Mouse (Mus musculus) heart, postnatal 4 days (tissue): ENCODE measurements around the gene Dtx2. TPM values are rescaled to one million over a fixed set of nuclear protein-coding genes. Genes with fewer than 3 reads are reported as not detected.
A peak's percentile ranks its signal among the peaks of the same experiment; 100 is the strongest.

Experiments used
- DNase-seq: peaks from one replicate; pipeline ENCODE4 v3.0.0; 2021
- total RNA-seq, 2 experiments: library from RNA; stranded (reverse); gene quantifications; 2 replicates each; pipeline ENCODE4 v1.2.3; 2021

Dtx2 gene
- total RNA-seq, 2 experiments from 2014 or later, result 9.7 to 10.7 TPM

DNA sequence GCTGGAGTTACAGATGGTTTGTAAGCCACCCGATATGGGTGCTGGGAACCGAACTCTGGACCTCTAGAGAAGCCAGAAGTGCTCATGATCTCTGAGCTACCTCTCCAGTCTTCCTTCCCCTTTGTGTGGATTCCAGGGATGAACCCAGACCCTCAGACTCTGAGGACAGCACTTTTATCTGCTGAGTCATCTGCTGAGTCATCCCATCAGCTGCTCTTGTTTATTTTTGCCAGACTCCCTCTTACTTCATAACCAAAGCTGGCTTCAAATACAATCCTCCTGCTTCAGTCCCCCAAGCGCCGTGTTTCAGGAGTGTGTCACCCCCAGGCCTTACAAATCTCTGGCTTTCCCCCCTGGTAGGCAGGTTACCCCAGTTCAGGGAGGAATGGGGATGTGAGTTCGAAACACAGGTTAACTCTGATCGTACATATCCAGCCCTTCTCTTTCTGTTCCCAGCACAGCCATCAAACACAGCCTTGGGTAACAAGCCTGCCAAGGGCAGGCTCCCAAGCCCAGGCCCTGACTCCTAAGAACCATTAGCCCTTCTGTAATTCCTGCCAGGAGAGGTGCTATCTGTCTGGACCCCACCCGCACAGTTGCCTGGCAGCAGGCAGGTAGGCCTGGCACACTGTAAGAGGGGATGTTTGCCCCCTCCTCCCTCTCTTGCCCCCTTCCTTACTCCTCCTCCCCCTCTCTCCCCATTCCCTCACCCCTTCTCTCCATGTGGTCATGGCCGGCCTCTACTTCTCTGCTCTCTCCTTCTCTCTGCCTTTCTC lies 18.5 kb upstream of the Dtx2 start:
- no peak for DNase-seq

DNA sequence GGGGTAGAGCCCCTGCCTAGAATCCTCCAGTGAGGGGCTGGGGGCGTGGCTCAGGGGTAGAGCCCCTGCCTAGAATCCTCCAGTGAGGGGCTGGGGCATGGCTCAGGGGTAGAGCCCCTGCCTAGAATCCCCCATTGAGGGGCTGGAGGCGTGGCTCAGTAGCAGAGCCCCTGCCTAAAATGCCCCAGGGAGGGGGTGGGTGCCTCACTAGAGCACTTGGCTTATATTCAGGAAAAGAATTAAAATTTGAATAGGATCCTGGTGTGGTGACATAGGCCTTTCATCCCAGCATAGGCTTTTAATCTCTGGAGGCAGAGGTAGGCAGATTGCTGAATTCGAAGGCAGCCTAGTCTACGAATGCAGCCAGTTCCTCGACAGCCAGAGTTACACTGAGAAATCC lies 15.2 kb upstream of the Dtx2 start:
- no peak for DNase-seq

DNA sequence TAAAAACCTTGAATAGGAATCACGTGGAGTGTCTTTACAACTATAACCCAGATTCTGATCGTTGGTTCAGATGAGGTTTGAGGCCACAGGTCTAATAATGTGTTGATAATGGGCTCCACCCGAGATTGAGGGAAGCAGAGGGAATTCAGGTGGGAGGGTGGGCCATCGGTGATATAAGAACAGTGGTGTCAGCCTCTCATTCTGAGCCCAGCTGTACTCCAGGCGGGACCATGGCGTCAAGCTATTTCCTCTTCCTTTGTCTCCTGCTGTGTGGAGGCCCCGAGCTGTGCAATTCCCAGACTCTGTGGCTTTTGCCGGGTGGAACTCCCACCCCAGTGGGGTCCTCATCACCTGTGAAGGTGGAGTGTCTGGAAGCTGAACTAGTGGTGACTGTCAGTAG lies 14.7 kb upstream of the Dtx2 start, which contains the start of gene Zp3:
Gene Zp3, plus strand, starts transcription at position 196 of the 400 bp plus-strand sequence.
- DNase-seq, result no peak

DNA sequence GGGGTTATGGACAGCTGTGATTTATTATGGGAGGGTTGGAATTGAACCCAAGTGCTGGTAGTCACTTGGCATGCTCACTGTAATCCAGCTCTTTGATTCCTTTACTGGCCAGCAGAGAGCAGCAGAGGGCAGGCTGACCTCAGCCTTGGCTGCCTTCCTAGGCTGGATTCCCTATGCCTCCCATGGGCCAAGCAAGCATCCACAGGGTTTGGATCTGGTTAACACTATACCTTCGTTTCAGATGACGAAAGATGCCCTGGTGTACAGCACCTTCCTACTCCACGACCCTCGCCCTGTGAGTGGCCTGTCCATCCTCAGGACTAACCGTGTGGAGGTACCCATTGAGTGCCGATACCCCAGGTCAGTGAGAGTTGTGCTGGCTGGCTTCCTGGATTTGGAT lies 12.2 kb upstream of the Dtx2 start:
- peak; percentile 82 for DNase-seq

DNA sequence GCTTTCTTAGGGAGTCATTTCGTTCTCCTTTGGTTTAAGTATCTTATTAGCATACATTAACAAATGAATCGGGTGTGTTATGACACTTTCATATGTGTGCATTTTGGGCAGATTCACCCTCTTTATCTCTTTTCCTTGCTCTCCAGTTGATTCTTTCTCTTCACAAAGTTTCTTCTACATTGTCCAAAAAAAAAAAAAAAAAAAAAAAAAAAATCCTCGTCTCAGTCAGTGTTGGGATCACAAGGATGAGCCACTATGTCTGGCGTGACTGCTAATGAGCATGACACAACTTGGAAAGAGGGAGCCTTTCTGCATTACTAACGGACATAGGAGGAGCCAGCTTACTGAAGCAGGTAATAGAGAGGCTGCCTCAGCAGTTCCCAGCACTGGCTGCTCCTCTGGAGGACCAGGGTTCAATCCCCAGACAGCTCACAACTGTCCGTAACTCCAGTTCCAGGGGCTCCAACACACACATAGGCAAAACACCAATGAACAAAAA lies 10.0 kb upstream of the Dtx2 start:
- no peak for DNase-seq

DNA sequence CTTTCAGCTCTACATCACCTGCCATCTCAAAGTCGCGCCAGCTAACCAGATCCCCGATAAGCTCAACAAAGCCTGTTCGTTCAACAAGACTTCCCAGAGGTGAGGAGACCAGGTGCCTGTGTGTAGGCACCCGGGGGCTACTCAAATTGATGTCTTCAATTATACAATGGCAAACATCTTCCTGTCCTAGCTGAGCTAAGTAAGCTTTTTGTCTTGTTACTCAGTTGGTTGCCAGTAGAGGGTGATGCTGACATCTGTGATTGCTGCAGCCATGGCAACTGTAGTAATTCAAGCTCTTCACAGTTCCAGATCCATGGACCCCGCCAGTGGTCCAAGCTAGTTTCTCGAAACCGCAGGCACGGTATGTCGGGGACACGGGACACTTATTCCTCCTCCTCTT lies 7.4 kb upstream of the Dtx2 start:
- DNase-seq, result peak; percentile 18

DNA sequence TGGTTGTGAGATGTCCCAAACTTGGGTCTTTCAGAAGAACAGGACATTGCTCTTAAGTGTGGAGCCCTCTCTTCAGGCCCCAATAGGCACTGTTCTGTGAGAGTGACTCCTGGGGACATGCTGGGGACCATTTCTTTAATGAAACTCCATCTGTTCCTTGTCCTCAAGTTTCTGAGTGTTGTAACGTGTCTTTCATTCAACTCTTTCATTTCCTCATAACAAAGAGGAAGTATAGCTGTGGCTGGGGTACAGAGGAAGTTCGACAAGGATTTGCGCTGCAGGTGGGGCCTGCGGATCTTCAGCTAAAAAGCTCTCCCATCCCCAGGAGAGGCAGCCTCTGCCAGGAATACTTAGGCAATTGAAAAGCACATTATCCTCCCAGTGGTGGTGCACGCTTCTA lies 4.0 kb upstream of the Dtx2 start:
- no peak for DNase-seq

DNA sequence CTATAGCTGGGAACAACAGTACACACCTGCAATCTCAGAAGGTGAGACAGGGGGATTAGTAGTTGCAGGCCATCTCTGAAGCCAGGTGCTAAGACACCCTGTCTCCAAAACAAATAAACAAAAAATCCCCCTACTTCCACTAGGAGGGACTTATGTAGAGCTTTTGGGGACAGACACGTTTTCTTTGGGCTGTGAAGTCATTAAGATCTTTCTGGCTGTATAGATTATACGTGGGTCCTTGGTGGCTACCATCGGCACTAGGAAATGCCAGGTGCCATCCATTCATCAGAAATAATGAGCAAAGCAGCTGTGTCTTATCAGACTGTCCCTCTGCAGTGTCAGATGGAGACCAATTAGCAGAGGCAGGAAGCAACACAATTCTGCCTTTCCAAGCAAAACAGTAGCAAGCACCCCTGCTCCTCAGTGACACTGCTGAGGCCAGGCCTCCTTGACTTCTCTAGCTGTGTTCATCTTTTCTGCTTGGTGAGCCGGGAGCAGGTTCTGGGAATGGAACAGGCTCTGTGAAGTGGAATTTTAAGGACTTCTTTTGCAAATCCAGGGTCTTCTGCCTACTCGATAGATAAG lies 1.1 kb upstream of the Dtx2 start:
- DNase-seq, result no peak

DNA sequence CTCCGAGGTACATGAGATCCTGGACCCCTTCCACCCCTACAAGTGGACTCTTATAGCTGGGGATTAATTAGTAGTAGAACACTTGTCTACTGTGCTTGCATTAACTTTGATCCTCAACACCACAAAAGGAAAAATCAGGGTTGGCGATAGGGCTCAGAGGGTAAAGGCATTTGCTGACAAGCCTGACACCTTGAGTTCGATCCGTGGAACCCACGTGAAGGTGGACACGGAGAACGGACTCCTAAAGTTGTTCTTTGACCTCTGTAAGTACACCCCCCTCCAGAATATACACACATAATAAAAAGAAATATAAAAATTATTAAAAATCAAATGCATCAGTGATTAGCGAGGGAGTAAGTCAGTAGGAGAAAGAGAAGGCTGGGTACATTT lies 270 bp upstream of the Dtx2 start:
- DNase-seq, result no peak

DNA sequence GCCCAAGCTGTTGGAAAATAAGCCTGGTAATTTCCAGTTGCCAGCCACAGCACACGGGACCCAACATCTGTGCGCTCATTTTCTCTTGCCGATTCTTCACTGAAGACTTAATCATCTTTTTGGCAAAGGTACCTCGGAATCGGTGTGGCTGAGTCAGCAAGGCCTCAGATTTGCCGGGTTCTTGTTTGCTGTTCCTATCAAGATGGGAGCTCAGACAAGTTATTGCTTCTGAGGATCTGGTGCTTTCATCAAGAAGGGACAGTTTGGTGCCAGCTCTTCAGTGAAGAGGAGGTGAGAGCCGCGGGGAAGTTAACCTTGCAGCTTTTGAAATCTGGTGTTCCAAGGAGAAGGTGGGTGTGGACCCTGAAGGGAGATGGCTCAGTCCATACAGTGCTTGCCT lies 1.6 kb downstream of the Dtx2 start:
- no peak for DNase-seq

DNA sequence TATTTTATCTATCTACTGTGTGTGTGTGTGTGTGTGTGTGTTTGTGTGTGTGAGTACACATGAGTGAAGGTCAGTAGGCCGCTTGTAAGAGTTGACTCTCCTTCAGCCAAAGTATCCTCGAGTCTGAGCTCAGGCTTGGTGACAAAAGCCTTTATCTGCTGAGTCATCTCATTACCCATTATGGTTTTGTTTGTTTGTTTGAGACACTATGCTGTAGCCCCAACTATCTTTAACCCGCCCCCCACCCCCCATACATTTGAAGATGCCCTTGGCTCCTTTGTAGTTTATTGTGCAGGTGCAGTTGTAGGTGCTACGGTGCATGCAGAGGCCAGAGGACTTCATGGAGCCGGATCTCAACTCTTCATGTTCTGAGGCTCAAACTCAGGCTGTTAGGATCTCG lies 6.6 kb downstream of the Dtx2 start:
- DNase-seq, result no peak

DNA sequence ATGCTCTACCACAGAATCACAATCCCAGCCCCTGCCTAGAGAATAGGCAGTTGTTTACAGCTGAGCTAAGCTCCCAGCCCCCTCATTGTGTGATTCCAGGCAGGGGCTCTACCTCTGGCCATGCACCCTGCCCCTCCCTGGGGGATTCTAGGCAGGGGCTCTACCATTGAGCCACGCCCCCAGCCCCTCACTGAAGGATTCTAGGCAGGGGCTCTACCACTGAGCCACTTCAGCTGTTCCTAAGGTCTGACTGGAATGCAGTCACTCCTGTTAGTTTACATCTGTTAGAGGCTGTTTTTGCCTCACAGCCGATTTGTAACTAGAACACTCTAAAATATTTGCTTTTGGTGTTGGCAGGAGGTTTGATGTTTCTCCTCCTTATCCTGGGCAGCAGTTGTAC lies 7.7 kb downstream of the Dtx2 start:
- no peak for DNase-seq

DNA sequence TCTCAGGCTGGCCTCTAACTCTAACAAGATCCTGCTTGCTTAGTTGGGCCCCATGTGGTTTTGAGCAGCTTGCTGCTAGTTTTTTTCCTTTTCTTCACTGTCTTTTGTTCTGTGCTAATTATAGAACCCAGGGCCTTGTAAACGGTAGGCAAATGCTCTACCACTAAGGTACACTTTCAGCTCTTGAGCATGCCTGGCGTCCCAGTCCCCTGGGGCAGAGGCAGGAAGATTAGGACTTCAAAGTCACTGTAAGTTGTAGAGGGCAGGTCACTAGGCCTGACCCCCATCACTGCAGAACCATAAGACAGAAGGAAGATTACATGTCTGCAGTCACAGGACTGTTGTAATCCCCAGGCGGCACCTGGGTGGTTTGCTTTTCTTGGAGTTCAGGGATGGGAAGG lies 8.2 kb downstream of the Dtx2 start:
- DNase-seq, result no peak

DNA sequence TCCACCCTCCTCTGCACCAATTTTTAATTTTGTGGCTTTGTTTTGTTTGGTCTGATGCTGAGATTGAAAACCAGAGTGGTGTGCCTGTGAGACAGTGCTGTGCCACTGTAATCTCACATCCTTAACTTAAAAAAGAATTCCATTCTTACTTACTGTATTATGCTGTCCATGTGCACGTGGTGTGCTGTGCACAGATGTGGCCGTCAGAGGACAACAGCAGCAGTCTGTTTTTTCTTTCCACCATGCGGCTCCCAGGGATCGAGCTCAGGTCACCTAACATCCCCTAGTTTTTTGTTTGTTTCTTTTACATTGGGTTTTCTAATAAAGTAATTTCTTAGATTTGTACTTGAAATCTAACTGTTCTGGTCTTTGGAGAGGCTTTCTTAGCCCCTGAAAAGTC lies 9.9 kb downstream of the Dtx2 start:
- DNase-seq, result no peak

DNA sequence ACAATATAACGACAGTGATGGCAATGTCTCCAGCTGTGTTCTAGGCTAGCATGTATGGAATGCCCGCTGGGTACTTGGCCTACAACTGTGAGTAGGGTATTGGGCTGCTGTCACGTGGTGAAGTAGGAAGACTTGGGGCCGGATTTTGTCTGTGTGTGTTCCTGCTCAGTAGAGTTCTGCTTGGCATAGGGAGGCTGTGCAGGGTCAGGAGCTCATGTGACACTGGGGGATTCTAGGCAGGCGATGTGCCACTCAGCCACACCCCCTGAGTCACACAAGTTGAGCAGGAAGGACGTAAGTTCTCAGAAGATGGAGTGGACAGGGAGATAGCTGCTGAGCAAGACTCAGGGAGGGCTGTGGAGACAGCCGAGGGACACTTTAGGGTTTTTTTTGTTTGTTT lies 13.1 kb downstream of the Dtx2 start:
- DNase-seq, result no peak

DNA sequence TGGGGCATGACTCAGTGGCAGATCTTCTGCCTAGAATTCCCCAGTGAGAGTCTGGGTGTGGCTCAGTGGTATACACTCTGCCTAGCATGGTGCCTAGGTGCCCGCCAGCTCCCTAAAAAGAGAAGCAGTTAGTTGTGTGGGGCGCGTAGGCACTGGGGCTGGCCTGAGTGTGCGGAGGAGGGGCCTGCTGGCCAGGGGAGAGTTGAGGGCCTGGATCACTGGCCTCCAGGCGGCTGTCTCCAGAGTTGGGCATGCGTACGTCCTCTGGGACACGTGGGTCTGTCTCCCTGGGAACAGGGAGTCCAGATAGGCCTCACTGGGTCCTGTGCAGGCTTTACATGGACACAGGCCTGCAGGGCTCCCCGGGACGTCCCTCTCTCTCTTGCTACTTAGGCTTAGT lies 20.3 kb downstream of the Dtx2 start:
- peak; percentile 64 for DNase-seq

DNA sequence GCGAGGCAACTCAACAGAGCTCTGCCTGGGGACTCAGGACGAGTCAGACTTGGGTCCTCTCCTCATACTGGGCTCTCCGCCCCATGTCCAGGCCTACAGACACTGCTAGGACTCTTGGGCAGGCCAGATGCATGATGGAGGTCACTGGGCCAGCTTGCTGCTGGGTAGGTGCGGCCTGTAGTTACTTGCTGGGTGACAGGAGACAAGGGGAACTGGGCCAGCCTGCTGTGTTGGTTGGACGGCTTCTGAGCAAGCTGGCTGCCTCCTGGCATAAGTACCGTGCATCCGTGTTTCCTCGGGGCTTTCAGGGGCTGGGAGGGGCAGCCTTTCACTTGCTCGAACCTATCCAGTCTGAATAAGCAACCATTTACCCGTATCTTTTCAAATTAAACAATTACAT lies 21.0 kb downstream of the Dtx2 start:
- peak; percentile 15 for DNase-seq

DNA sequence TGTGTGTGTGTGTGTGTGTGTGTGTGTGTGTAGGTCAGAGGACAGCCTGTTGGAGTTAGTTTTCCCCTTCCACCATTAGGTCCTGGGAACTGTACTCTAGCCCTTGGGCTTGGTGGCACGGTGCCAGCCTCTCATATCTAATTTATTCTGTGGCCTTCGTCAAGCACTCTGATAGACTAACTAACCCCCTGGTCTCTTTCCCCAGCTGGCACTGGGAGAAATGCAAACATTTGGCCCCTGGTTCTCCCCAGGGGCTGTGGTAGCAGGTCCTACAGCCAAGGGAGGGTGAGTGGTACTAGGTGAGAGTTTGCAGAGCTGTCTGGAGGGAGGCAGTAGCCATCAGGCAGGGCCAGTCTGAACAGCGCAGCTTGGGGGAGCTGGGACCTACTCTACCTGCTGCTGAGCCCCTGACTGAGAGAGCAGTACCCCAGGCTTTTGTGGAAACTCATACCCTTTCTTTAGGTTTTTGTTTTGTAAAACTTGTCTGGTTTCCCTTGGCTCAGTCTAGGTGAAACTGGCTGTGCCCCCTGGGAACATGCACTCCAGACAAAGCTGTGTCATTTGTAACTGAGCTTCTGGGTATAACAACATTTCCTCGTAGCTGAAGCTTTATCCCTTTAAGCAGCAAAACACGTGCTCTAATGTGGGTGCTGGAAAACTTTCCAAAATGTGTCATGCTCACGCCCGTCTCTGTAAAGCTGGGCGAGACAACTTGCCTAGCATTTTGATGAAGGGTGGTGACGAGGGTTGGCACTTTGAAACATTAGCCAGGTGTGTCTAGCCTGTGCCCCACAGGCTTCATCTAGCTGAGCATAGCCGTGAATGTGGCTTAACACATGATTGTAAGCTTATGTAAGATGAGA lies 21.6 kb downstream of the Dtx2 start:
- peak; percentile 48 for DNase-seq

DNA sequence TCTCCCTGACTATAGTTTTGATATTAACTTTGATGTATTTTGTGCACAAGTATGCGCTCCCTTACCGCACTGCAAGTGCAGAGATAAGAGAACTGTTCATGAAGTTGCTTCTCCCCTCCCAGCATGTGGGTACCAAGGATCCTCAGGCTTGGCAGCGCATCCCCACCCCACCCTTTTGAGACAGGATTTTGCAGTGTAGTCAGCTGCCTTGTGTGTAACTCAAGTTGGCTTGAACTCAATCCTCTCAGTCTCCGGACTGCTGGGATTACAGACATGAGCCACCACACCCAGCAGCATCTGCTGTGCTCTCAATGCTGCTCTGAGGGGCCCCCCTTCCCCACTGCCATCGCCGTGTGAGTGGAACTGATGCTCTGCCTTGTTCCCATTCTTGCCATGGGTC lies 22.7 kb downstream of the Dtx2 start:
- DNase-seq, result peak; percentile 18

DNA sequence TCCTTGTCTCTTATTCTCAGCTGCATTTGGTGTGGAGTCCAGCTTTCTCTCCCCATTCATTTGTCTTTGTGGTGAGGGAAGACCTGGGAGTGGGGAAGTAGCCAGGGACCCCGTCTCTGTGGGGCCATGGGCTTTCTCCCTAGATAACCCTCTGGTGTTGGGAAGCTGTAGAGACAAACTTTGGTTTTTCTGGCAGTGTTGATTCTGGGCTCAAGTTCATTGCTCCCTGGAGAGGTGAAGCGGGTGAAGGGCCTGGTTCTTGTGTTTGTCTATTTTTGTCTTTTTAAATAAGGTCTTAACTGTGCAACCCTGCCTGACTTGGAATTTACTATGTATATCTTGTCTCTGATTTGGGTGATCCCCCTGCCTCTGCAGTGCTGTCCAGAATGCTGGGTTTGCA lies 24.1 kb downstream of the Dtx2 start:
- DNase-seq, result no peak

DNA sequence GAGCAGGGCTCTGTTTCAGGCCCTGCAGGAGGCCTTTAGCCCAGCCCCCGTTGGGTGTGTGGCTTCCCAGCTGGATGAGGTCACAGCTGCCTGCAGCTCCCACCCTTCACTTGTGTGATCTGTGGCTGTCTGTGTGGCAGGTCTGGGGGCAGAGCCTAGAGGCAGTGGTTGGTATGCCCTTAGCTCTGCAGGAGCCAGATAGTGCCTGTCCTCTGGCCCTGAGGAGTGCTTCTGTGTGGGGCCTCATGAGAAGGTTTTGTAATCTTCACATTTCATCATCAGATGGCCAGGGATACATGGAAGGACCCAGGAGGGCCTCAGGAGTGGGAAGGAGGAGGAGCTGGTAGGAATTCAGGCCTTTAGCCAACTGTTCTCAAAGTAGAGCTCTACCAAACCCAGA lies 25.3 kb downstream of the Dtx2 start:
- DNase-seq, result no peak

DNA sequence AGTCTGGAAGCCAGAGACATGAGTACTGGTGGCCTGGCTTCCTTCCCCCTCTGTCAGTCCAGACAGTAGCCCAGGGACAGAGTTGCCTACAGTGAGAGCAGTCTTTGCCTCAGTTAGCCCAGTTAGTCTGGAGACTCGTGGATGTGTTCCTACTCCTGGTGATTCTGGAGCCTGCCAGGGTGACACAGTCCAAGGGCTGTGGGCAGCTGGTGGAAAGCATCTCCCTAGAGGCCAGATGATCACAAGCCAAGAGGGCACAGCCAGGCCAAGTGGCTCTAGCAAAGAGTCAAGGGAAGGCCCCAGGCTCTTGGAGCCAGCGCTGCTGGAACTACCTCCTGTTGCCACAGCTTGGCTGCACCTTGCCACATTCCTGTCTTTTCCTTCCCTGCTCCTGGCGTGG lies 31.1 kb downstream of the Dtx2 start:
- no peak for DNase-seq

DNA sequence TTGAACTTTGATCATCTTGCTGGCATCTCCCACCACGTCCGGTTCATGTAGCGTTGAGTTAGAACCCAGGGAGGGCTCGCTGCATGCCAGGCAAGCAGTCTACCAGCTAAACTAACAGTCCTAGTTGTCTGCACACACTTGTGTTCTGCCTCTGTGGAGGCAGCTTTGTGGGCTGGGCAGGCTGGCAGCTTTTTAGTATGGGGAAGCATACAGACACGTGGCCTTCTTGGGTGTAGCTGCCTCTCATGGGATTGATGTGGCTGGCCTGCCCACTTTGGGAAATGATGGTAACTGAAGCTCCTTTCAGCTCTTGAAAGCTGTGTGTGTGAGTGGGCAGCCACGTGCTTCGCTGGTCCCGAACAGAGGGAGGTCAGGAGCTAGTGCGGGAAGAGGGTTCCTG lies 32.3 kb downstream of the Dtx2 start:
- DNase-seq, result no peak
